Mouse (Mus musculus): Measurements from ENCODE around the gene Fh1. TPM values are rescaled to one million over a fixed set of nuclear protein-coding genes. Genes with fewer than 3 reads are reported as not detected.

Gene Fh1
- total and polyA plus RNA-seq, 3 experiments = 159 to 186 TPM; not detected in 1

- H3K79me2 ChIP-seq (ENCODE audit: control insufficient read depth, insufficient read depth, low read length, poor library complexity) = no peaks in the 10 kb centered on the region
- no peaks in the 10 kb centered on the region for H3K27me3 ChIP-seq (ENCODE audit: control insufficient read depth in 1 of 2, insufficient read depth in 2 of 2, low read length in 2 of 2)
- TF ChIP-seq EP300 (IDR thresholded peaks at IDR 0.05; ENCODE audit: low read depth in 1 of 2, low read length in 2 of 2) (no peak), ZC3H11A (IDR thresholded peaks at IDR 0.05; ENCODE audit: low read depth, low read length) (no peak), TCF12 (IDR thresholded peaks at IDR 0.05; ENCODE audit: low read depth, low read length) (no peak), ZKSCAN1 (IDR thresholded peaks at IDR 0.05; ENCODE audit: low read depth, low read length) (no peak)
- H3K4me1 ChIP-seq (ENCODE audit: control insufficient read depth in 1 of 2, insufficient read depth in 2 of 2, low read length in 2 of 2) = no peaks in the 10 kb centered on the region
- H3K9ac ChIP-seq (ENCODE audit: control insufficient read depth, low read depth, low read length, poor library complexity, severe bottlenecking) = no peak overlapping the region
- no peak for DNase-seq (ENCODE audit: low read depth, low spot score)
- no peak overlapping the region for H3K4me3 ChIP-seq (ENCODE audit: control insufficient read depth in 1 of 2, insufficient read depth in 1 of 2, low read depth in 2 of 2, low read length in 2 of 2)
- no peaks in the 10 kb centered on the region for H3K36me3 ChIP-seq (ENCODE audit: control insufficient read depth in 1 of 2, insufficient read depth in 2 of 2, low read length in 2 of 2)
- no peaks in the 10 kb centered on the region for H3K9me3 ChIP-seq (replicated peaks; ENCODE audit: insufficient read depth, low read length)
- H3K27ac ChIP-seq (ENCODE audit: control insufficient read depth, low read depth, low read length) = no peak overlapping the region
These were observed 44.0 kb upstream of the Fh1 start for GRCm38 (mm10) chr1:175669456-175669855.

- Histone ChIP-seq H3K9ac (ENCODE audit: control insufficient read depth, low read depth, low read length, poor library complexity, severe bottlenecking) (no peak overlapping the region), H3K27me3 (ENCODE audit: control insufficient read depth in 1 of 2, insufficient read depth in 2 of 2, low read length in 2 of 2) (no peaks in the 10 kb centered on the region), H3K27ac (ENCODE audit: control insufficient read depth, low read depth, low read length) (no peak overlapping the region), H3K9me3 (replicated peaks; ENCODE audit: insufficient read depth, low read length) (no peaks in the 10 kb centered on the region), H3K36me3 (ENCODE audit: control insufficient read depth in 1 of 2, insufficient read depth in 2 of 2, low read length in 2 of 2) (no peaks in the 10 kb centered on the region), H3K4me1 (ENCODE audit: control insufficient read depth in 1 of 2, insufficient read depth in 2 of 2, low read length in 2 of 2) (no peaks in the 10 kb centered on the region), H3K4me3 (ENCODE audit: control insufficient read depth in 1 of 2, insufficient read depth in 1 of 2, low read depth in 2 of 2, low read length in 2 of 2) (no peak overlapping the region), H3K79me2 (ENCODE audit: control insufficient read depth, insufficient read depth, low read length, poor library complexity) (no peaks in the 10 kb centered on the region)
- TF ChIP-seq POLR2AphosphoS5 (IDR thresholded peaks at IDR 0.05; ENCODE audit: borderline replicate concordance, low read depth, low read length) (no peak), UBTF (IDR thresholded peaks at IDR 0.05; ENCODE audit: borderline replicate concordance, insufficient read depth, low read depth, low read length) (no peak), SMC3 (IDR thresholded peaks at IDR 0.05; ENCODE audit: low read depth, low read length) (peak; percentile 94), SIN3A (IDR thresholded peaks at IDR 0.05; ENCODE audit: low read length) (0 out of 2 replicates have a peak, but pooled peaks have one; percentile 39), JUND (IDR thresholded peaks at IDR 0.05; ENCODE audit: low read depth, low read length) (no peak), USF1 (IDR thresholded peaks at IDR 0.05; ENCODE audit: low read depth, low read length) (no peak), BHLHE40 (IDR thresholded peaks at IDR 0.05; ENCODE audit: borderline replicate concordance, low read depth, low read length) (no peak), GATA1 (IDR thresholded peaks at IDR 0.05; ENCODE audit: low read depth, low read length) (0 out of 2 replicates have a peak, but pooled peaks have one; percentile 10), GABPA (IDR thresholded peaks at IDR 0.05; ENCODE audit: low read depth, low read length) (no peak), MAFK (IDR thresholded peaks at IDR 0.05; ENCODE audit: borderline replicate concordance, low read depth, low read length) (no peak), HCFC1 (IDR thresholded peaks at IDR 0.05; ENCODE audit: low read depth, low read length) (no peak), KAT2A (conservative IDR thresholded peaks at IDR 0.05; ENCODE audit: low read depth, low read length) (no peak), ZKSCAN1 (IDR thresholded peaks at IDR 0.05; ENCODE audit: low read depth, low read length) (no peak), ZC3H11A (IDR thresholded peaks at IDR 0.05; ENCODE audit: low read depth, low read length) (peak; percentile 87), RCOR1 (IDR thresholded peaks at IDR 0.05; ENCODE audit: low read depth, low read length) (no peak), ZMIZ1 (IDR thresholded peaks at IDR 0.05; ENCODE audit: low read depth, low read length) (no peak), MYC (IDR thresholded peaks at IDR 0.05; ENCODE audit: low read depth, low read length) (peak; percentile 52; the same call in 1 of the 2 replicates), TBP (IDR thresholded peaks at IDR 0.05; ENCODE audit: low read depth, low read length) (no peak), RAD21 (IDR thresholded peaks at IDR 0.05; ENCODE audit: low read depth, low read length) (peak; percentile 92), CTCF (IDR thresholded peaks at IDR 0.05 in 2 of 3, conservative IDR thresholded peaks at IDR 0.05 in 1 of 3; ENCODE audit: control insufficient read depth in 1 of 3, insufficient read depth in 1 of 3, low read depth in 2 of 3, low read length in 3 of 3, poor library complexity in 1 of 3, severe bottlenecking in 1 of 3) (peak; percentile 64 to 91 (median 79)), MAZ (IDR thresholded peaks at IDR 0.05; ENCODE audit: low read depth, low read length) (no peak), USF2 (IDR thresholded peaks at IDR 0.05; ENCODE audit: borderline replicate concordance in 1 of 2, insufficient read depth in 1 of 2, low read depth in 1 of 2, low read length in 2 of 2) (no peak)
- peak; percentile 77 for DNase-seq (ENCODE audit: low read depth, low spot score)
These were observed 43.4 kb upstream of the Fh1 start for GRCm38 (mm10) chr1:175668666-175669405.

All from MEL (cell line).